Mouse (Mus musculus) small intestine, adult 2 months (tissue): ENCODE data around the gene Adam23.

ENCODE experiments used
- CTCF ChIP-seq: fragments of 200-500 bp; IDR thresholded peaks from 2 replicates; pipeline ENCODE4 v1.5.1; 2012; ENCODE audit warnings: low read depth, mild to moderate bottlenecking, control low read depth, inconsistent platforms, low read length, moderate library complexity, mixed read lengths; ENCODE audit not compliant: insufficient replicate concordance, insufficient read length; ENCODE audit errors: extremely low read depth
- POLR2A ChIP-seq: fragments of 200-500 bp; IDR thresholded peaks from 2 replicates; pipeline ENCODE4 v1.6.1; 2012; ENCODE audit warnings: low read depth, mild to moderate bottlenecking, control low read depth, inconsistent platforms, low read length, moderate library complexity

- TF ChIP-seq POLR2A = no peak
- TF ChIP-seq CTCF = no peak
These were observed 128.3 kb downstream of the Adam23 start for GRCm38 (mm10) chr1:63573864-63574611.
